Mouse (Mus musculus) Muller cell, postnatal 12 days (primary cell): ENCODE data around the gene Olfr1502.
"Not testable (repeated sequence)": the region's sequence is repeated elsewhere in the genome, so short reads cannot be mapped to it uniquely, and the experiment has no call there.

Experiments
- DNase-seq: peaks from one replicate; pipeline ENCODE4 v3.0.0-alpha.2; 2015; ENCODE audit errors: inconsistent ontology term

The Olfr1502 gene

DNA sequence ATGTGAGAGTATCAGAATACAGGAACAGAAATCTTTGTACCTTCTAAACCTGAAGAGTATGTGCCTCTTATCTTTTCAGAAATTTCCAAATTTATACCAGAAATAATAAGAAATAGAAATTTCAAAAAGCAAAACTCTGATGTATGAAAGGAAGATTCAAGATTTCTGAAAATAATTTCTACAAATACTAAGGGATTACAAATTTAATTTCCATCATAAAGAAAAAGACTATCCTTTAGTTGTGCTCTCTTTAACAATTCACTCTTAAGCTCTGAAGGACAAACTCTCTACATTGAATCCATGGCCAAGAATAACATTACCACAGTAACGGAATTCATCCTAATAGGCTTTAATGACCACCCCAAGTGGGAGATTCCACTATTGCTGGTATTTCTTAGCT lies at the start of gene Olfr1502:
TSS of gene Olfr1502 (plus strand) at position 301 of the 400 bp plus-strand sequence.
- DNase-seq: no peak

DNA sequence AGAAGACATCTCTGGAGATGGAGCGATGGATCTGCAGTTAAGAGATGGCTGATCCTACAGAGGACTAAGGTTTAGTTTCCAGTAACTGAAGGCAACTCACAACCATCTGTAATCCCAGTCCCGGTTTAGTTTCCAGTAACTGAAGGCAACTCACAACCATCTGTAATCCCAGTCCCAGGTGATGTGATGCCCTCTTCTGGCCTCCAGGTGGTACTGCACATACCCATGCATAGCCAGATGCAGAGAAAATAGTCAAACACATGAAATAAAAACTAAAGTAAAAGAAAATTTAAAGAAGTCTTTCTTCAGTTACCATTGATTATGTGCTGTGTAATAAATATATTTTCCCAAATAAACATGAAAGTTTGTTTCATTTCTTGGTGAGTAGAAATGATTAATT lies 48.8 kb upstream of the Olfr1502 start:
- no peak for DNase-seq

DNA sequence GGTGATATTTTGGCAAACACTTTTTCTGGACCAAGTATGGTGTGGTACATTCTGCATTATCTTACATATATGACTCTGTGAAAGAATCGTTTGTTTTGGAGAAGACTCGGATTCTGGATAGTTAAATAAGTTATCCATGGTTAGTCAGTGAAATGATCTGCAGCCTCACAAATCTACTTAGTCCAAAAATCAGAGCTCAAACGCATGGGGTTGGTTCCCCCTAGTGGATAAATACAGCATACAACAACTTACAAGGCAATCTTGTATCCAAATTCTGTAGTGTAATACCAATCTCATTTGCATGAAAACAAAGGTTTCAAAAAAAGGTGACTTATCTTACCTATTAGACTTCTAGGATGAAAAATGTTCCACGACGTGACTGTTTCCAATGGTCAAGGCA lies 42.8 kb upstream of the Olfr1502 start:
- peak; percentile 24 for DNase-seq

DNA sequence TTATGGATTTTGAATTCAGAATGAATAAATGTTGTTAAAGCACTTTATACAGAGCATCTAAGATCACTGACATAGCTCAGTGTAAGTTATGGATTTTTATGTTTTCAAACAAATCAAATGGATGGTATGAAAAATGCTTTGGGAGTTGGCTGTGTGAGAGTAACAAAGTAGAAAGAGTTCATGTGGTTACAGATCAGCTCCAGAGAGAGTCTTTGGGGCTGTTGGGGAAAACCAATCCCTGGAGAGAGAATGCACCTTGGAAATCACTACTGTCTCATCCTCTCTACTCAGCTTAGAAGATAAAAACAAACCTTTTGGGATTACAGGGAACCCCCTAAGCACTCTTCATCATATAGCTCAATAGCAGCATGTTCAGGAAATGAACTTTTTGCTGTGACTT lies 42.2 kb upstream of the Olfr1502 start, which contains the start of gene Olfr1499:
TSS of gene Olfr1499 (minus strand) at position 101 of the 400 bp plus-strand sequence.
- DNase-seq: no peak

DNA sequence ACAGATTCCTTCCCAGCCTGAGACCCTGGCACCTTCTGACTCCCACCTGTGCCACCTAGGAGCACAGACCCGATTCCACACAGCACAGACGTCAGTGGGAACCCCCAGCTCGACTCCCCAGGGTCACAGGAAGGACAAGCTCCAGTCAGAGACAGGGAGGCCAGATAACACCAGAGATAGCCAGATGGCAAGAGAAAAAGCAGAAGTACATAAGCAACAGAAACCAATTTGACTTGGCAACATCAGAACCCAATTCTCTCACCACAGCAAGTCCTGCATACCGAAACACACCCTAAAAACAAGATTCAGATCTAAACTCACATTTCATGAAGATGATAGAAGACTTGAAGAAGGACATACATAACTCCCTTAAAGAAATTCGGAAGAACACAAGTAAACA lies 40.7 kb upstream of the Olfr1502 start:
- no peak for DNase-seq

DNA sequence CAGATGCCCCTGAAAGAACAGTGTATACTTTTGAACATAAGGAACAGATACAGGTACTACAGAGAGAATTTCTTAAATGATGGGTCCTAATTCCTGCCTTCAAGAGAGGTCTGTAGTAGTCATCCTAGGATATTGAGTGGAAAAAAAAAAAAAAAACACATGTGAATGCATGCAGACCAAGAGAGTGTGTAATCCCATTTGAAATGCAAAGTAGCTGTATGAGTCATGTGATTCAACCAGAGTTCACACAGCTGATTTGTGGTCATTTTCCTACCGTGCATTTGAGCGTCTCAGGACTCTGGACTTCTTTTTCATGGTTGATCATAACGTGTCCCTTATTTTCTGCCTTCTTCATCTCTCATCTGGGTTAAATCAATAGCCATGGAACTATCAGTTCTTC lies 33.1 kb upstream of the Olfr1502 start:
- DNase-seq: no peak

DNA sequence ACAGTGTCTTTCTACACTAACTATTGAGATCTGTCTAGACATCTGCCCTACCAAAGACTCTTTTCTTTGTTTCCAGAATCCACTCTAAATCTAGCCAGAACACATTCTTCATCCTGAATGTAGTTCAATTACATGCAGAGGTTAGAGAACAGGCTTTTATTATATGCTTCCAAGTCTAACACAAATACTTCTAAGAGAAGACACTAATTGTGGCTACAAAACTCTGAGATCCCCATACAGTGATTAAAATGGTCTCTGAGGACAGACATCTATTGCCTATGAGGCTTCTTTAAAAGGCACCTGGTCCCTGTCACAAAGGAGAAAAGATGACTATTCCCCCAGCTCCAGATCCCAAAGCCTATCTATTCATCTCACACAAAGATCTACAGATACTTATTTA lies 31.2 kb upstream of the Olfr1502 start, which contains the start of gene Olfr1500:
TSS of gene Olfr1500 (minus strand) at position 101 of the 400 bp plus-strand sequence.
- no peak for DNase-seq

DNA sequence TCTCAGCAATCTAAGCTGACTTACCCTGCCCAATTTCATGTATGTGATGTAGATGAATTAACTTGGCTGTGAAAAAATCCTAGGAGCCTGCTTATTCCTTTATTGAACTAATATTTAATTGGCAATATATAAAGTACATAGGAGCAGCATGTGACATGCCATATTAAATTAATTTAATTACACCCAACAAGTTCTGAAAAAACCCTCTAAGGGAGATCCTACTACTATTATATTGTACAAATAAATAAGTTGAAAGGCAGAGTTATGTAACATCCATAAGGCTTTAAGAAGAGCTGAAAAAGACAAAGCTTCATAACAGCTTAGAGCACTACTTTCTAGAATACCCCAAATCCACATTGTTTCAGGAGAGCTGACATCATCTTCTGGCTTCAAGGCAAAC lies 11.0 kb upstream of the Olfr1502 start, which contains the start of gene Olfr1501:
TSS of gene Olfr1501 (minus strand) at position 101 of the 400 bp plus-strand sequence.
- DNase-seq: not testable (repeated sequence)

DNA sequence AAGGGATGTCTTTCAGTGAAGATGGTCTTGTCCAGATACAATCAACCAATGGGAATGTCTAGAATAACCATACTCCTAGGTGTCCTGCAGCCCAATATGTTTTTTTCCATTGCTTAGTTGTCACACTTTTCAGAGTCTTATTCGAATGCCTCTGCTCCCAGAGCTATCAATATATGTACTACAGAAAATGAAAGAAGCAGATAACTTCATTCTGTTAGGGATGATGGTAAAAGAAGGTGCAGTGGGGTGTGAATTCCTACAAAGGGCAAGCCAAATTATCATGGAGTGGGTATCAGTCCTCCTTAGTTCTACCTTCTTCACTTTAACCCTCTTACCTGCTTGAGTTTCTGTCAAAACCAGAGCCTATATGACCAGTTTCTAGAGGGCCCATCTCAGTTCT lies 36.2 kb downstream of the Olfr1502 start, which contains the start of gene Olfr1504:
TSS of gene Olfr1504 (minus strand) at position 101 of the 400 bp plus-strand sequence.
- DNase-seq: no peak
